Mouse (Mus musculus): ENCODE measurements around the gene Iqch.
A peak's percentile ranks its signal among the peaks of the same experiment; 100 is the strongest.

Gene Iqch

DNA sequence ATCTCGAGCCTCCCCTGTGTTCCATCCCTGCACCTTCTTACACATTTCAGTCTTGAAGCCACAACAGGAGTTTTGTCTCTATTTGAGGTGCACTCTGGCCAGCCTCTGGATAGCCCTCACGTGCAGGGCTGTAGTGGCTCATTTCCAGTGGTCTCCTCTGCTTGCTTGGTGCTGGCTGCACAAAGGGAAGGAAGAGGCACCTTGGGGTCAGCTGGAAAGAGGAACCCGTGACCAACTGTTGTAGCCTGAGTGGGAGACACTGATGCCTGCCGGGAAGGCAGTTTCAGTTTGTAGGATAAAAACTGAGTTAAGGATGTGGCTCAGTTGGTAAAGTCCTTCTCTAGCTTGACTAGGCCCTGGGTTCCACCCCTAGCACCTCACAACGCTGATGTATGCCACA, 9.7 kb upstream of the Iqch start:
- peak; percentile 28 for DNase-seq

- DNase-seq, result peak; percentile 42
Measured at GRCm38 (mm10) chr9:63610841-63611366, 8.6 kb upstream of the Iqch start.

GRCm38 (mm10) chr9:63610231-63610630, 7.9 kb upstream of the Iqch start:
- DNase-seq, result no peak

DNA sequence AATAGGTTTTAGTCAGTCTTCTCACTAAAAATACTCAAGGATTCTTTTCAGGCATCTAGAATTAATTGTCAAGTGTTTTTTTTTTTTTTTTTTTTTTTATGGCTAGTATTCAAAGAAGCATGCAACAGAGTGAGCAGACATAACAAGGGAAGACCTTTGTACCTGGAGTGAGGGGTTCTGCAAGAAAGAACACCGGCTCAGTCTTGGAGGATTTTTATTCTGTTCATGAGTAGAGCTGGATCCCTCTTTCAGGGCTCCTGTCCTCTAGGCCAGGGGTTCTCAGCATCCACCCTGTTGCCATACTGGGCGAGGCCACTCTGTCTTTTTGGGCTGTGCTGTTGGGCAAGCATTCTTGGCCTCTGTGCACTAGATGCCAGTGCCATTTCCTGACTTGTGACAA, 7.5 kb upstream of the Iqch start:
- no peak for DNase-seq

GRCm38 (mm10) chr9:63609246-63609645, 7.0 kb upstream of the Iqch start:
- DNase-seq, result no peak

DNA sequence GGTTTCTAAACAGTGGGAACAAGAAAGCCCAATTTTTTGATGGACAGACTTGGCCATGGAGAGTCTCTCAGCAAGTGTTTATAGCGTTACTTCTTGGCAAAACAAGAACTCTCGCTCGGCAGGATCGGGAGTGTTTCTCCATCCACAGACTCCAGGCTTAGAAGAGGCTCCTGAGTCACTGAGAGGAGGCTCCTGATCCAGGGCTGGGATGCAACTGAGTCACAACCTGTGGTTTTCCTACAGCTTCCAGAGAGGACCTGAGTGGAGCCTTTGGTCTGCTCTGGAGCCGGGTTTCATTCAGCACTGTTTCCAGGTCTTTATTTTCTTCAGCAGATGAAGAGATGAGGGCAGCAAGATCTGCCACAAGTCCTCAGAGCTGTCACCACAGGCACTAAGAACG, 5.7 kb upstream of the Iqch start:
- no peak for DNase-seq

GRCm38 (mm10) chr9:63606594-63606993, 4.3 kb upstream of the Iqch start:
- no peak for DNase-seq

- no peak for DNase-seq
Measured at GRCm38 (mm10) chr9:63603849-63604248, 1.6 kb upstream of the Iqch start.

DNA sequence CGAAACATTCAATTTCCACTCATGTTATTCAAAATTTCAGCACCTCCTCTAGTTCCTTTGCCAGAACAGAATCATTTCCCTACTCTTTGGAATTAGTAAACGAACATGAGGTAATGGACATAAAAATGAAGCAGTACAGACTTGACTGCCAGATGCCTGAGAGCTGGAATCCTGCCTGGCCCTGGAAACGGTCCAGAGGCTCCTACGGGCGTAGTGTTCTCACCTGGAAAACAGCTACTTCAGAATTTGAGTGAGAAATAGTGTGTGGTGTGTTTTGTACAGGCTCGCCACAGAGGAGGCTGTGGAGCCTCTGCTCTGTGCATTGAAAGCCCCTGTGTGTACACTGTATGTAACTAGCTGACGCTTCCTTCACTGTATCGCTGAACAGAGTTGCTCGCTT, 5.6 kb downstream of the Iqch start:
- DNase-seq, result peak; percentile 91

GRCm38 (mm10) chr9:63595652-63596051, 6.6 kb downstream of the Iqch start:
- no peak for DNase-seq

DNA sequence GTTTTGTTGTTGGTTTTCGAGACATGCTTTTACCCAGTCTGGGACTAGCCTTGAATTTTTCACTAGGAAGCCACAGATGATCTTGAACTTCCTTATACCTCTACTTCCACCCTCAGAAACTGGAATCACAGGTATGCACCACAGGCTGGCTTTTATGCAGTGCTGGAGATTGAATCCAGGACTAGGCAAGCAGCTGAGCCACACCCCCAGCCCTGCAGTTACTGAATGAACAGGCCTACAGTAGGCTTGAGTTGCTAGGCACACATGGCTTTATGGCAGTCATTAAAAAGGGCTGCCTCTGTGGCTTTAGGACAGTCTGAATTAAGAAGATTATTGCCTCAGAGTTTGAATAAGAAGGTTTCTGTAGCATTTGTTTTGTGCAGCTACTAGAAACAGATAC, 7.3 kb downstream of the Iqch start:
- DNase-seq, result no peak

DNA sequence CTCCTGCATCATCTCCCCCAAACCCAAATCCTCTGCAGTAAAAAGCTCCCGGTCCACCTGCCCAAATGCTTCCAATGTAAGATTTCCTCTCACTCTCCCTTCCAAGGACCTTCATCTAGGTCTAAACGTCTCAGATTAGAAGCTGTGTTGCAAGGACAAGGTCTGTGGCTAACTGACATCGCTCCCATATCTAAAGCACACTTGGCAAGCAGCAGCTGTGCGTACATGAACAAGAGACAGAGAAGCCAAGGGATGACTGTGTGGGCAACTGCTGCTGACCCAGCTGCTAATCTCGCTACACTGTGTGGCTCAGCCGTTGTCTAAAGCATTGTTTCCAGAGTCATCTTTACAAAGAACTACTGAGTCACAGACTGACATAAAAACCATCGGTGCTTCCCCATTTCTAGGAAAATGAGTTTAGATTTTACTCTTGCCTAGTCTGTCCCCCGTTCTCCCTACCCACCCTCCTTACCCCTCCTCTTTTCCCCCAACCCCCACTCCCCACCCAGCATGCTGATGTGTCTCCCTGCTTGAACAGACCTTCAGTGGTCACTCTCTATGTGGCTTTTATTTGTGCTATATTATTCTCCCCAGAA, 10.5 kb downstream of the Iqch start:
- DNase-seq, result no peak

- DNase-seq, result no peak
Measured at GRCm38 (mm10) chr9:63590592-63590991, 11.7 kb downstream of the Iqch start.

DNA sequence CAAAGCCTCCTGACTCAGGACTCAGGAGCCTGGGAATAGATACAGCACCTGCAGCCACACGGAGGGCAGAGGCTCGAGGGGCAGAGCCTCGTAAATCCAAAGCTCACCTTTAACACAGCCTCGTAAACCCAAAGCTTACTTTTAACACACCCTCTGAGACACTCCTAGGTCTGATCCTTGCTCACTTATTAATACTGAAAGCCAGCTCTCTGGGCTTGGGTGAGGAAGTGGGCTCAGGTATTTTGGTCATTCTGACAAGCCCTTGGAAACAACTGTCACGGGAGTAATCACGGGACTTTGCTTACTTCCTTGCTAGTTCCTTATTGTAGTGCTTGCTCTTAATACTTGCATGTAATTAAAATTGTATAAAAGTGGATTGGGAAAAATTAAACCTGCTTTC, 13.1 kb downstream of the Iqch start:
- DNase-seq, result no peak

DNA sequence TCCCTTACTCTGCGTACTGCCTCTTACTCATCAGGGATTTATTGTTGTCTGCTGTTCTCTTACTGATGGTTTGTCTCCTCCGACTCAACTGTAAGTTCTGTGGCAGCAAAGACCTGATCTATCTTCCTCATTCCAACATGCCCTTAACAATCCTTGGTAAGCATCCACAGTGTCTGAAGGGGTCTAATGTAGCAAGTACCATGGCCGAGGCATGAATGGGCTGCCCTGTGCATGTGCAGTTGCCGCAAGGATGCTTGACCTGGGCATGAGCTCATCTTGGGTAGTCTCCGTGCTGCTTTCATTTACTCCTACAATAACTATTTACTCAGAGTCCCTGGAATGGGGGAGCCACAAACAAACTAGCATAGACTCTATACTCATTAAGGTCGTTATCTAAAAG, 17.0 kb downstream of the Iqch start:
- DNase-seq, result no peak

DNA sequence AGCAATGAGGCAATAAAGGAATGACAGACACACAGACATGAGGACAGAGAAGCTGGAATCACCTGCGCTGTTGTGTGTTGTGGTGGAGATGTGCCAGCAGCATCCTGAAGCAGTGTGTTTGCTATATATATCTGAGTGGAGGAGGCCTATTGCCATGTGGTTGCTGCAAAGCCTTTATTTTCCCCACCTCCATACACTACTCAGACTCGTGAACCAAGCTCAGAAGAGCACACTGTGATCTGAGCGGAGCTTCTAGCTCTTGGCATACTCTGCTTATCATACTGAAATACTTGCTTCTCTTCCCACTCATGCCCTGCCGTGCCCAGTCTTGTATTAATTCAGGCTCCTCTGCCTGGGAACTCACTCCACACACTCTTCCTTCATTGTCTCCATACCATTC, 20.5 kb downstream of the Iqch start:
- no peak for DNase-seq

DNA sequence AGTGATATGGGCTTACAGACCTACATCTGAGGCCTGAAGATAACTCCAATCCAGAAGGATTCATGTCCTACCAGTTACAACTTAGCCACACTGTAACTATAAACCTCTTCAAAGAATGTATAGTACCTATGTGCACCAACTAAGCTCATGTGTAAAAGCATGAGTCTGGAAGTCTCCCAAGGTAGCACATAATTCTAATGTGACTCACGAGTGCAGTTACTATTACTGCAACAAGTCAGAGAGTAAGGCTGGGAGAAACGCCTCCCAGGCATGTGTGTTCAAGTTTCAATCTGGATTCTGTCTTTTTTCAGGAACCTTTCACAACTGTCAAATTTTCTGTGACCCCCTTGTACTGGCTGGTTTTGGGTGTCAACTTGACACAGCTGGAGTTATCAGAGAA, 22.2 kb downstream of the Iqch start:
- no peak for DNase-seq

DNA sequence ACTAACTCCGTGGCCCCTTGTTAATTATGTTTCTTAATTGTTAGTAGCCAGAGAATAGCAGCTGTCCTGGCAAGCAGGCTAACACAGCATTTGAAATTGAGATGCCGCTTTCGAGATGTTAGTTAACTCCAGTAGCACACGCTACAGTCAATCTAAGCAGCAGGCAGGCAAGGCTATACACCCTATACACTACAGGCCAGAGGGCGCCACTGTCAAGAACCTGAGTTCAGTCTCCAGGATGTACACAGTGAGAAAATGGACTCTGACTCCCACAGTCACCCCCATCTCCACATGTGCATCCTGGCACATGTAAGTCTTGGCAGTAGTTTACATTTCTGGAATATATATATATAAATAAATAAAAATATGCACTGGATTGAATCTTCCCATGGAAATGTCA, 22.6 kb downstream of the Iqch start:
- peak; percentile 13 for DNase-seq

GRCm38 (mm10) chr9:63577469-63577868, 24.8 kb downstream of the Iqch start:
- DNase-seq, result peak; percentile 80

- no peak for DNase-seq
Measured at GRCm38 (mm10) chr9:63572874-63573273, 29.4 kb downstream of the Iqch start.

- no peak for DNase-seq
Measured at GRCm38 (mm10) chr9:63571895-63572294, 30.4 kb downstream of the Iqch start.

GRCm38 (mm10) chr9:63568808-63569207, 33.5 kb downstream of the Iqch start:
- DNase-seq, result no peak

GRCm38 (mm10) chr9:63568314-63568713, 34.0 kb downstream of the Iqch start:
- no peak for DNase-seq

DNA sequence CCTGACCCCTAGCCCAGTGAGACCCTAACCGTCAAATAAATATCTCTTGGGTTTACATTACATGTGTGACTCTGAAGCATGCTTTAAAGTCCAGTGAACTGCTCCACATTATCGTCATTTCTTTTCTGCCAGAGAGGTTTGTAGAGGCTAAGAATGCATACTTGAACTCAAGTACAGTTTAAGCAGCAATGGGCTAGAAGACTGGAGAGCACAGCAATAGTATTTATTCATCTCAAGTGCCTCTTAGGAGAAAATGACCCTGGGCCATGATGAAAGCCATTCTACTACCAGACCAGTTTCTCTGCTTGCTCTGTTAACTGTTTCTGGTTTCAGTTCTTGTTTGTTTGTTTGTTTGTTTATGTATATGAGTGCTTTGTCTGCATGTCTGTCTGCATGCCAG, 38.9 kb downstream of the Iqch start:
- DNase-seq, result peak; percentile 77

- no peak for DNase-seq
Measured at GRCm38 (mm10) chr9:63561931-63562330, 40.4 kb downstream of the Iqch start.

Measured in lung, postnatal 36 days (tissue).